Mouse (Mus musculus) megakaryocyte, adult 5-6 weeks (primary cell): ENCODE data around the gene Inpp5k. TPM values are rescaled to one million over a fixed set of nuclear protein-coding genes. Genes with fewer than 3 reads are reported as not detected.

Experiments used
- ATAC-seq: 2 replicates; pipeline ENCODE4 v1.8.0; 2016; ENCODE audit warnings: mild to moderate bottlenecking, inconsistent platforms; ENCODE audit not compliant: poor library complexity, severe bottlenecking
- total RNA-seq, 2 experiments: library from RNA; stranded (forward) in 1 of 2; stranded (reverse) in 1 of 2; fragments of 153-499, 151-499 nt in 1 of 2; fragments of 221-1000, 200-1000 nt in 1 of 2; gene quantifications; 2 replicates each; pipeline versions ENCODE4 v1.2.3 to v1.2.4; 2015 to 2017

The Inpp5k gene
- total RNA-seq, 2 experiments from 2014 or later, result 44.5 to 79.9 TPM

GRCm38 (mm10) chr11:75619133-75619532 lies 11.7 kb upstream of the Inpp5k start:
- no peak for ATAC-seq

DNA sequence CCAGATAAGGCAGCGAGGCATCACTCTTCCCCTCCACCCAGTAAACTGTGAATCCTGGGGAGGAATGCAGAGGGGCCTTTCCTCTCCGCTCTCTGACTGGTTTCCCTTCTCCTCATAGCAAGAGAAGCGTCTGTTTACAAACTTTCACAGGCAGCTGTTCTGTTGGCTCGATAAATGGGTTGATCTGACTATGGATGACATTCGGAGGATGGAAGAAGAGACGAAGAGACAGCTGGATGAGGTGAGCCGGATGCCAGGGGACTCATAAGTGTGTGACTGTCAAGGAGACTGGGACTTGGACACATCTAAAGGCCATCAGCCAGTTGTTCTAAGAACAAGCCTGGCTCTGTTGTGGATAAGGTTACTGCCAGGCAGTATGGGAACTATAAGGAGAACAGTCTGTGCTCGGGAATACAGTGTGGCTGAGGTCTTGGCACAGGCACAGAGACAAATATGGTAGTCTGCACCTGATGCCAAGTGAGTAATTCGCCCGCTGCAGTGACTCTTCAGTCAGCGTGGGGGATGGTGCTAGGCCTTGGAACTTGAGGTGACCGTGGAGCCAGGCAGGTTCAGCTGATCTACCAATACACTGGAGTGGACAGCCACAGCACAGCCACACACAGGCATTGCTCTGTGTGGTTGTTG lies 10.5 kb upstream of the Inpp5k start:
- no peak for ATAC-seq

DNA sequence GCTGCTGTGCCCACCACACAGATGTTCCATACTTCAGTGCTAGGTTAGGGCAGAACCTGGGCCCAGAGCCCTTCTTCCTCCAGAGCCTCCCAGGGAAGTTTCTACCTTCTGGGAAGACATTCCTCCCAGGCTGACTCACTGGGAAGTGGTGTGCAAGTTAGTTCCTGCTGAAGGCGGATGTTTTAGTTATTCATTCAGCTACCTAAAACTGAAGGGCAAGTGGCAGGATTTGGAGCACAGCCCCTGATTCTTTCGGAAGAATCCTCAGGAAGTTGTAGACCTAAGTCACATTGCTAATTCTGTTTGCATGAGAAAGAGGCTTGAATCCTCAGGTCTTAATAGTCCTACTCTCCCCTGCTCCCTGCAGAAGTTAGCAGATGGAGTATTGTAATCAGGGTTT lies 9.4 kb upstream of the Inpp5k start:
- ATAC-seq, result no peak

- peak; percentile 49 for ATAC-seq
Measured at GRCm38 (mm10) chr11:75622588-75623329, 8.0 kb upstream of the Inpp5k start.

DNA sequence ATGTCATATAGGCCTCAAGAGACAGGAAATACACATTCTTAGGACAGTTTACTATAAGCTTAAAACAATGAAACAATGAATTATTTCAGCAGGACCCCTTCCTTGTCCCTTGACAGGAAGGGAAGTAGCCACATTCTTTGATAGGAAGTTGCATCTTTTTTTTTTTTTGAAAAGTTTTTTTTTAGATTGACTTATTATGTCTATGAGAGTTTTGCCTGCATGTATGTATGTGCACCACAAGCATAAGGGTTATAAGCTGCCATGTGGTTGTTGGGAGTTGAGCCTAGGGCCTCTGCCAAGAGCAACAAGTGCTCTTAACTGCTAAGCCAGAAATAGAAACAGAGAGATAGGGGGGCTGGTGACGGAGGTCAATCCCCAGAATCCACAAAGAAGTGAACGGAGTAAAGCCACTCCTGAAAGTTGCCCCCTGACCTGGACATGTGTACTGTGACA lies 6.7 kb upstream of the Inpp5k start:
- no peak for ATAC-seq

DNA sequence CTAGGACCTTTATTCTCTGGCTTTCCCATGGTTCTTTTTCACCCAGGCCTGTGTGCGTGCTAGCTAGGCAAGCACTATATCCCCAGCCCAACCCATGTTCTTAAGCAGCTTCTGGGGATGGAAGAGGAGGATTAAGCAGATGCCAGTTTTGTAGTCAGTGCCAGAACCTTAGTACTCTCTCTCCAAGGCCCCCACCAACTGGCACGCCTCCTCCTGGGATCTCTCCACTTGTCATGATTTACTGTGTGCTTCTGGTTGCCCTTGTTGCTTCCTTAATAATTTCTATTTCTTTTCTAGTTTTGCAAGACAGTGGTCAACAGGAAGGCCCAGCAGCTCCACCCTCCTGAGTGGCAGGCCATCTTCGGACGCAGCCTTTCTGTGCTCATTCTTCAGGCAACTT lies 5.0 kb upstream of the Inpp5k start:
- no peak for ATAC-seq

DNA sequence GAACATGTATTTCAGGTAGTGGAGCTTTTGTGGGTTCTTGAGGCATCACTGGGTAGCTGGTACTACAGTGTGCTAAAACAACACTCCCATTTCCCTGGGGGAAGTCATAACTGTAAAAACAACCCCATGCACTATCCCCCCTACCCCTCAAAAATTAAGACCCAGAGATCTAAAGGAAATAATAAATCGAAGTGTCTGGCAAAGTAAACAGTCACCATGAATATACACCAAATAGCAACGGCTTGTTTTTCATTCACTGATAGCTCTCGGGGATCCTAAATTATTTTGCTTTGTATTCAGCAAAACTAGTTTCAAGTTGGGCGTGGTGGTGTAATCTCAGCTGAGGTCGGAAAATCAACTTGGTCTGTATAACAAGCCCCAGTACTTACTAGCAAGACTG lies 690 bp upstream of the Inpp5k start:
- ATAC-seq, result no peak

DNA sequence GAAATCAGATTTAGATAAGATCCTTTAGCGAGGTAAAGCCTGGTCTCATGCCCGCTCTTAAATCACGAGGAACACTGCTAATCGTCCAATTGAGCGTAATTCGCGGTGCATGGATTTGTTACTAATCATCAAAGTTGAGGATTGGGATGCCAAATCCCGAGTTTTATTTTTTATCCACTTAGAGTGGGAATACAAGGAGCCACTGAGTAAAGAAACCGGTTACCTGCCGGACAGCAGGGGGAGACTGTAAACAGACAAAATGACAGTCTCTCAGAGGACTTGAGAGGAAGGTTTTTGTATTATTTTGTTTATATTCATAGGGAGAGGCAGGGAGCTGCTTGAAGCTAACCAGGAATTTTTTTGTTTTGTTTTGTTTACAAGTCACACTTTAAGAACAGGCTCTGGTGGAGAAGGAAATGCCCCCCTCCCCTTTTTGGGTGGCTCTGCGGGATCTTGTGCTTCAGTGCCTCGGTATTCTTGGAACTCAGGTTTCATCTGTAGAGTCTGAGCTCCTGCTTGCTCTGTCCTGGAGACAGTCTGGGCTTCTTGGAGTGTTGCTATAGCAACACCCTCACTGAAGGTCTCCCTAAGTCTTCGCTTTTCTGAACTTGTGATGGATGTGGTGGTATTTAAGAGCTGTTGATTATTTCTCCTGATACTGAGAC lies 905 bp downstream of the Inpp5k start:
- ATAC-seq, result no peak

- ATAC-seq, result no peak
Measured at GRCm38 (mm10) chr11:75632921-75633320, 2.1 kb downstream of the Inpp5k start.

GRCm38 (mm10) chr11:75634801-75635200 lies 4.0 kb downstream of the Inpp5k start:
- ATAC-seq, result no peak

- no peak for ATAC-seq
Measured at GRCm38 (mm10) chr11:75635315-75635714, 4.5 kb downstream of the Inpp5k start.

- ATAC-seq, result no peak
Measured at GRCm38 (mm10) chr11:75643323-75643722, 12.5 kb downstream of the Inpp5k start.

DNA sequence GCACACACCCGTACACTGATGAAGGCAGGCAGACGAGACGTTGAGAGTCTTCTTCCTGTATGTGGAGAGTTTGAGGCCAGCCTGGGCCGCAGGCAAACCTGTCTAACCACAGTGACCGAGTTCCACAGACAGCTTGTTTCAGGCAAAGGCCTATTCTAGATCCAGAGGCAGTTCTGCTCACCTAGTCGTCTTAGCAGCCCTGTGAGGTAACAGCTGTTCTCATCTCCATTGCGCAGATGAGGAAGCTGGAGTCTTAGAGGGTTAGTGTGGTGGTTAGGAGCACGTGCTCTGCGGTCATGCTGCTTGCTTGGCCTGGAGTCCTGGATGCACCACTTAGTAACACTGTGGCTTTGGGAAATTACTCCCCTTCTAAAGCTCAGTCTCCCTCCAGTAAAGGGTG lies 13.9 kb downstream of the Inpp5k start:
- ATAC-seq, result peak; percentile 98

DNA sequence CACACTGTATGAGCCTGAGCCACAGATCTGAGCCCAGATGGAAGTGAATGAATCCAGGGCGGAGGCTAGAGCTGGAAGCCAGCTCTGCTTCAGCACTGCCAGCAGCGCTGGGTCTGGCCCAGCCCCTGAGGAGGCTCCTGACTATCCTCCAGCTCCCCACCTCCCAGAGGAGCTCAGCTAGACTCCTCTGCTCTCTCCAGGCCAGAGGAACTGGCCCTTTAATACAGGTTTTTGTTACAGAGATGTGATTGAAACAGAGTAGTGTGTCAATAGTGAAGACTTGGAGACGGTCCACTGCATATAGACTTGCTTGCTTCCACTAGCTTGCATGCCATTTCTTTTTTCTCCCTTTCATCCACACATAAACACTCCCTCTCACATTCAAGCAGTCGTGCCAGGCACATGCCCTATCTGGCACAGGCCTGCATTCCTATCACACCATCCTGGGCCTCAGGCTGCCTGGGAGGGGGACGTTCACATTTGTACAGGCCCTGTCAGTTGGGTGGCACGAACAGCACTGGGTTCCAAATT lies 17.0 kb downstream of the Inpp5k start:
- ATAC-seq, result no peak

GRCm38 (mm10) chr11:75649155-75649561 lies 18.4 kb downstream of the Inpp5k start:
- ATAC-seq, result no peak

GRCm38 (mm10) chr11:75650311-75650710 lies 19.5 kb downstream of the Inpp5k start, which contains the start of gene Myo1c:
Gene Myo1c, plus strand, starts transcription at chr11:75650504.
- no peak for ATAC-seq

DNA sequence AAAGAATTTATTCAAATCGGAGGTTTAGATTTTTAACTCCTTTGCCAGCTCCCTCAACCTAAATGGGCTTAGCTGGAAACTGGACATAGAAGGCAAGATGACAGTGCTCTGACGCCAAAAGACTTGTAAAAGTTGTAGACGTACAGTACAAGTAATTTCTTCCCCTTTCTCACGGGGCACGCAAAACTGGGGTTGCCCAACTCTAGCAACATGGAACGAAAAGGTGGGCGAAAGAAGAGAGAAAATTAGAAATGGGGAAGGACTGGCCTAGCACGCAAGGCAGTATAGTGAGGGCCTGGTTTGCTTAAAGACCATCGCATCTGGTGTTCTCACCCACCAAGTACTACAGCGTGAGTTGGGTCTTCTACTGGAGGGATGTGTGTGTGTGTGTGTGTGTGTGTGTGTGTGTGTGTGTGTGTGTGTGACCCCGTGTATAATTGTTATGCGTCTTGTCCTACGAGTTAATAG lies 20.2 kb downstream of the Inpp5k start:
- ATAC-seq, result peak; percentile 11

DNA sequence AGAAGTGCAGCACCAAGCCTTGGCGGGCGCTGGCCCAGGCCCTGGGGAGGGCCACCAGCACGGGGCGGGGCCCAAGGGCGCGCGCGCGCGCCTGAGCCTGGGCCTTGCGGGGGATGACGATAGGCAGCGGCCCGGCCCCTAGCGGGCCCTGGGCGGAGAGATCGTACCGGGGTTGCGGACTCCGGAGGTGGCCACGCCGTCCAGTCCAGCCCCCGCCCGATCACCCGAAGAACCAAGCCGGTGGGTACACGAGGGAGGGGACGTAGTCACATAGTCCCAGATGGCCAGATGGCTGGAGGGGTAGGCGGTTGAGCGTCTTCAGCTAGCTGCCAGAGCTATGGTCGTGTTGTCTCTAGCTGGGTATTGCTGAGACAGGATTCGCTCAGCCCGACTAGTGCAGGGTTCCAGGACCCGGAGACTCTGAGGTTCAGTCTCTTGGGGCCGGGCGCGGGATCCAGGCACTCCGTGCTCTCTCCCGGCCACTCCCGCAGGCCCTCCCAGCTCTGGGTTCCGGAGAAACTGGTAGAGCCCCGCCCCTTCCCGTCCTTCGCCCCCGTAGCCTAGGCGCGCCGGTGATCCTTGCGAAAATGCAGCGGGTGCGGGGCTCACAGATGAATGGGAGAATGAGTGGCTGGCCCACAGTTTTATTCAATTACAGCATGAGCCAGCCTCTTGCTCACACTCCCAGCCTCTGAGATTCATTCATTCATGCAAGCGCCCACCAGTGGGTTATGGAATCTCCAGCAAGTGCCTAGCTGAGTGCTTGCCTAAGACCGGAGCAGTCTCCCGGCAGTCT lies 20.8 kb downstream of the Inpp5k start:
- peak; percentile 46 for ATAC-seq

GRCm38 (mm10) chr11:75652222-75652941 lies 21.6 kb downstream of the Inpp5k start:
- no peak for ATAC-seq
